Mouse (Mus musculus) MEL (cell line): ENCODE data around the gene Nr1h4. TPM values are rescaled to one million over a fixed set of nuclear protein-coding genes. Genes with fewer than 3 reads are reported as not detected.

ENCODE experiments used
- DNase-seq: peaks from one replicate; pipeline ENCODE4 v3.0.0; 2011; ENCODE audit warnings: low read depth, low spot score
- H3K27ac ChIP-seq: 2 replicates; pipeline ENCODE4 v1.5.1; 2012; ENCODE audit warnings: low read depth, mild to moderate bottlenecking, control low read depth, low read length, moderate library complexity; ENCODE audit not compliant: control insufficient read depth
- H3K27me3 ChIP-seq, 2 experiments: fragments of 150-350 bp in 1 of 2; sonication (generic) in 1 of 2; 2 replicates each; pipeline ENCODE4 v1.6.1; 2012; ENCODE audit warnings: low read length in 2 of 2, mild to moderate bottlenecking in 2 of 2, improper control_type of control experiment in 1 of 2, moderate library complexity in 1 of 2; ENCODE audit not compliant: insufficient read depth in 2 of 2, control insufficient read depth in 1 of 2
- H3K36me3 ChIP-seq, 2 experiments: 2 replicates each; pipeline ENCODE4 v1.6.1; 2012 to 2014; ENCODE audit warnings: low read length in 2 of 2, improper control_type of control experiment in 1 of 2, inconsistent platforms in 1 of 2, mild to moderate bottlenecking in 1 of 2; ENCODE audit not compliant: insufficient read depth in 2 of 2, control insufficient read depth in 1 of 2
- H3K4me1 ChIP-seq, 2 experiments: fragments of 150-350 bp in 1 of 2; sonication (generic) in 1 of 2; 2 replicates each; pipeline ENCODE4 v1.6.1; 2012; ENCODE audit warnings: low read length in 2 of 2, improper control_type of control experiment in 1 of 2, mild to moderate bottlenecking in 1 of 2; ENCODE audit not compliant: insufficient read depth in 2 of 2, control insufficient read depth in 1 of 2
- H3K4me3 ChIP-seq, 2 experiments: fragments of 150-350 bp in 1 of 2; sonication (generic) in 1 of 2; 2 replicates each; pipeline ENCODE4 v1.5.1; 2012; ENCODE audit warnings: low read depth in 2 of 2, low read length in 2 of 2, mild to moderate bottlenecking in 2 of 2, moderate library complexity in 2 of 2, control low read depth in 1 of 2, improper control_type of control experiment in 1 of 2; ENCODE audit not compliant: control insufficient read depth in 1 of 2, insufficient read depth in 1 of 2
- H3K79me2 ChIP-seq: 2 replicates; pipeline ENCODE4 v1.6.1; 2012; ENCODE audit warnings: mild to moderate bottlenecking, low read length, moderate library complexity; ENCODE audit not compliant: control insufficient read depth, poor library complexity, insufficient read depth
- H3K9ac ChIP-seq: 2 replicates; pipeline ENCODE4 v1.6.1; 2012; ENCODE audit warnings: low read depth, mild to moderate bottlenecking, control low read depth, low read length, moderate library complexity; ENCODE audit not compliant: control insufficient read depth, poor library complexity, severe bottlenecking
- H3K9me3 ChIP-seq: fragments of 150-350 bp; sonication (generic); replicated peaks from 2 replicates; pipeline ENCODE4 v1.6.1; 2012; ENCODE audit warnings: mild to moderate bottlenecking, low read length, improper control_type of control experiment, moderate library complexity; ENCODE audit not compliant: insufficient read depth
- BHLHE40 ChIP-seq: IDR thresholded peaks from 2 replicates; pipeline ENCODE4 v1.6.1; 2012; ENCODE audit warnings: low read depth, mild to moderate bottlenecking, inconsistent platforms, low read length, improper control_type of control experiment, borderline replicate concordance
- E2F4 ChIP-seq: IDR thresholded peaks from 2 replicates; pipeline ENCODE4 v1.6.1; 2011; ENCODE audit warnings: low read depth, low read length, improper control_type of control experiment, borderline replicate concordance
- ETS1 ChIP-seq: IDR thresholded peaks from 2 replicates; pipeline ENCODE4 v1.6.1; 2012; ENCODE audit warnings: low read depth, mild to moderate bottlenecking, inconsistent platforms, low read length, improper control_type of control experiment, moderate library complexity
- GATA1 ChIP-seq: IDR thresholded peaks from 2 replicates; pipeline ENCODE4 v1.6.1; 2011; ENCODE audit warnings: low read depth, low read length, improper control_type of control experiment
- KAT2A ChIP-seq: conservative IDR thresholded peaks from 2 replicates; pipeline ENCODE4 v1.6.1; 2012; ENCODE audit warnings: low read depth, low read length, improper control_type of control experiment, inconsistent platforms
- MAFK ChIP-seq: IDR thresholded peaks from 2 replicates; pipeline ENCODE4 v1.6.1; 2011; ENCODE audit warnings: low read depth, mild to moderate bottlenecking, low read length, improper control_type of control experiment, borderline replicate concordance
- MEF2A ChIP-seq: IDR thresholded peaks from 2 replicates; pipeline ENCODE4 v1.6.1; 2014; ENCODE audit warnings: low read depth, mild to moderate bottlenecking, inconsistent platforms, low read length, improper control_type of control experiment; ENCODE audit not compliant: poor library complexity, insufficient replicate concordance, severe bottlenecking; ENCODE audit errors: extremely low read depth
- MYB ChIP-seq: IDR thresholded peaks from 2 replicates; pipeline ENCODE4 v1.6.1; 2011; ENCODE audit warnings: mild to moderate bottlenecking, low read depth, low read length, improper control_type of control experiment
- NELFE ChIP-seq: IDR thresholded peaks from 2 replicates; pipeline ENCODE4 v1.6.1; 2011; ENCODE audit warnings: low read depth, low read length, improper control_type of control experiment
- POLR2A ChIP-seq, 2 experiments: IDR thresholded peaks; 2 replicates each; pipeline ENCODE4 v1.6.1; 2011 to 2012; ENCODE audit warnings: low read length in 2 of 2, mild to moderate bottlenecking in 2 of 2, control low read depth in 1 of 2, improper control_type of control experiment in 1 of 2, low read depth in 1 of 2, moderate library complexity in 1 of 2; ENCODE audit not compliant: control insufficient read depth in 1 of 2, insufficient read depth in 1 of 2, poor library complexity in 1 of 2
- POLR2AphosphoS2 ChIP-seq: IDR thresholded peaks from 2 replicates; pipeline ENCODE4 v1.6.1; 2011; ENCODE audit warnings: low read length, improper control_type of control experiment
- POLR2AphosphoS5 ChIP-seq: IDR thresholded peaks from 2 replicates; pipeline ENCODE4 v1.6.1; 2012; ENCODE audit warnings: low read depth, borderline replicate concordance, mild to moderate bottlenecking, inconsistent platforms, low read length, moderate library complexity, mixed read lengths
- RCOR1 ChIP-seq: IDR thresholded peaks from 2 replicates; pipeline ENCODE4 v1.6.1; 2012; ENCODE audit warnings: low read depth, mild to moderate bottlenecking, inconsistent platforms, low read length, improper control_type of control experiment
- SIN3A ChIP-seq: IDR thresholded peaks from 2 replicates; pipeline ENCODE4 v1.6.1; 2012; ENCODE audit warnings: low read length, improper control_type of control experiment, inconsistent platforms
- SMC3 ChIP-seq: IDR thresholded peaks from 2 replicates; pipeline ENCODE4 v1.6.1; 2011; ENCODE audit warnings: low read depth, low read length, improper control_type of control experiment
- TAL1 ChIP-seq: IDR thresholded peaks from 2 replicates; pipeline ENCODE4 v1.6.1; 2012; ENCODE audit warnings: mild to moderate bottlenecking, inconsistent platforms, low read length, moderate library complexity, mixed read lengths
- TBP ChIP-seq: IDR thresholded peaks from 2 replicates; pipeline ENCODE4 v1.8.0; 2011; ENCODE audit warnings: low read depth, low read length, improper control_type of control experiment
- UBTF ChIP-seq: IDR thresholded peaks from 2 replicates; pipeline ENCODE4 v1.6.1; 2012; ENCODE audit warnings: low read depth, mild to moderate bottlenecking, inconsistent platforms, low read length, improper control_type of control experiment, moderate library complexity, borderline replicate concordance; ENCODE audit not compliant: insufficient read depth
- ZC3H11A ChIP-seq: IDR thresholded peaks from 2 replicates; pipeline ENCODE4 v1.6.1; 2012; ENCODE audit warnings: low read depth, mild to moderate bottlenecking, inconsistent platforms, low read length, improper control_type of control experiment
- ZNF384 ChIP-seq: IDR thresholded peaks from 2 replicates; pipeline ENCODE4 v1.6.1; 2012; ENCODE audit warnings: low read depth, mild to moderate bottlenecking, inconsistent platforms, low read length, improper control_type of control experiment
- polyA plus RNA-seq, 2 experiments: library from polyadenylated mRNA; stranded (reverse) in 1 of 2; unstranded in 1 of 2; fragments of >175 nt in 1 of 2; fragments of >200 nt in 1 of 2; gene quantifications; 2 replicates each; pipeline versions ENCODE4 v1.2.1 to v1.2.4; 2012; ENCODE audit warnings: low replicate concordance in 2 of 2, low read depth in 1 of 2; ENCODE audit not compliant: insufficient read length in 2 of 2, insufficient read depth in 1 of 2, missing spikeins in 1 of 2
- total RNA-seq: library from RNA; depleted of rRNA; stranded (reverse); fragments of 300-350 nt; gene quantifications from 2 replicates; pipeline ENCODE4 v1.2.3, GENCODE M21; 2012

Nr1h4 gene
- total and polyA plus RNA-seq, 3 experiments, result not detected

DNA sequence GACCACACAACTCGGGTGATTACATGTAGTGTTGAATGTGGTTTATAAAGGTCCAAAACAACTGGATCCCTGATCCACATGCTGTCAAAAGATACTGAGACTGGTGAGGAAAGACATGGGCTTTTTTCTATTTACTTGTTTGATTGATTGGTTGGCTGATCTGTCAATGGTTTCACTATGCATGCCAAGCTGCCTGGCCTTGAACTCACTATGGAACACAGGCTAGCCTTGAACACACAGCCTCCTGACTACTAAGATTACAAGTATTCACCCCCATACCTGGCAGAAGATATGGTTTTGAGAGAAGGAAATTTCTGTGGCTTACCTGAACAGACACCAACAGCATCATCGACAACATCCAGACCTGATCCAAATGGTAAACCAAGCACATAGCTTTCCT lies 15.0 kb downstream of the Nr1h4 start:
- no peak overlapping the region for H3K27ac ChIP-seq
- no peak for DNase-seq
- no peaks in the 10 kb centered on the region for H3K79me2 ChIP-seq
- peaks cover 5 to 6% of the 10 kb centered on the region in 2 experiments; a peak in 3 of 4 replicates for H3K4me1 ChIP-seq
- H3K4me3 ChIP-seq, result no peak overlapping the region
- H3K27me3 ChIP-seq, result no peaks in the 10 kb centered on the region
- H3K36me3 ChIP-seq, result peaks cover 0 to 3% of the 10 kb centered on the region in 2 experiments; a peak in 2 of 4 replicates
- no peak overlapping the region for H3K9ac ChIP-seq
- H3K9me3 ChIP-seq, result no peaks in the 10 kb centered on the region
- no peak for TF ChIP-seq SIN3A
- no peak for TF ChIP-seq POLR2A (IDR thresholded peaks at IDR 0.05; ENCODE audit: control insufficient read depth in 1 of 2, insufficient read depth in 1 of 2, low read depth in 1 of 2, low read length in 2 of 2, poor library complexity in 1 of 2)
- no peak for TF ChIP-seq TBP
- TF ChIP-seq ZC3H11A, result no peak
- TF ChIP-seq GATA1, result no peak
- no peak for TF ChIP-seq POLR2AphosphoS2

DNA sequence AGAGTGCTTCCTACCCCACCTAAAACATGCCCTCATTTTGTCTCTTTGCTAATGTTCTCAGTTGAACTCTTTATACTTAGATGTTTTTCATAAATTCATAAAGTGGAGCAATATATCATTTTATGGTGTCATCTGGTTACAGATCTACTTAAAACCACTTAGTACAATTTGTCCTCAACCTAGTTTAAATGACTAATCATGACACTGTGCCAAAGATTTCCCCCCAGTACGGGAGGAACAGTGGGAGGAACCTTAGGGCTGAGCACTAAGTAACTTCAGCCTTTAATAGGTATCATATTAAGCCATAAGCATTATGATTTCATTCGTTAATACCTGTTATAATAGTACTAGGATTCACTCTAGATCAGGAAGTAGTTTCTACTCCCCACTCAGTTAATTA lies 17.6 kb downstream of the Nr1h4 start:
- Histone ChIP-seq H3K9me3 (no peaks in the 10 kb centered on the region), H3K79me2 (no peaks in the 10 kb centered on the region), H3K4me3 (no peak overlapping the region), H3K4me1 (peaks cover 0 to 3% of the 10 kb centered on the region in 2 experiments; a peak in 2 of 4 replicates), H3K36me3 (no peaks in the 10 kb centered on the region), H3K9ac (no peak overlapping the region), H3K27me3 (no peaks in the 10 kb centered on the region), H3K27ac (no peak overlapping the region)
- TF ChIP-seq UBTF (no peak), MEF2A (no peak), POLR2AphosphoS5 (no peak), RCOR1 (no peak), POLR2AphosphoS2 (no peak), NELFE (no peak), KAT2A (no peak), MYB (no peak), MAFK (no peak), TBP (no peak), SMC3 (no peak), GATA1 (no peak), ETS1 (no peak), E2F4 (no peak), ZNF384 (no peak), BHLHE40 (no peak), TAL1 (no peak)
- DNase-seq, result peak; percentile 17
